Mouse (Mus musculus) heart, adult 11 months (tissue): Measurements from ENCODE around the gene Golph3.
A peak's percentile ranks its signal among the peaks of the same experiment; 100 is the strongest.

Source experiments
- DNase-seq: peaks from one replicate; pipeline ENCODE4 v3.0.0; 2022

The Golph3 gene

GRCm38 (mm10) chr15:12388726-12389489, 67.7 kb downstream of the Golph3 start:
- DNase-seq, result peak; percentile 17

- DNase-seq, result no peak
Observed at GRCm38 (mm10) chr15:12394758-12395157, 73.5 kb downstream of the Golph3 start.

- peak; percentile 29 for DNase-seq
Observed at GRCm38 (mm10) chr15:12397032-12397431, 75.8 kb downstream of the Golph3 start.
